Mouse (Mus musculus): Measurements from ENCODE around the gene Ttc4. TPM values are rescaled to one million over a fixed set of nuclear protein-coding genes. Genes with fewer than 3 reads are reported as not detected.

Ttc4 gene
- polyA plus RNA-seq, 1 experiment from 2014 or later = 149 TPM

- 85% methylated on average over 8 of the region's 8 CpGs for WGBS
- Histone ChIP-seq H3K4me1 (peaks cover 21% of the 10 kb centered on the region), H3K9me3 (replicated peaks) (no peaks in the 10 kb centered on the region), H3K4me3 (replicated peaks) (no peak overlapping the region), H3K27me3 (replicated peaks) (peaks cover 5% of the 10 kb centered on the region; the same call in 1 of the 2 replicates), H3K36me3 (no peaks in the 10 kb centered on the region), H3K9ac (replicated peaks) (no peak overlapping the region), H3K4me2 (no peak overlapping the region), H3K27ac (replicated peaks) (no peak overlapping the region)
- ATAC-seq (ENCODE audit: low FRiP score) = no peak
Measured at GRCm38 (mm10) chr4:106613105-106613504, 65.6 kb downstream of the Ttc4 start.

Other genes starting within 250 kb of the Ttc4 start
- gene Pcsk9, start 214.6 kb downstream of the Ttc4 start, polyA plus RNA-seq (2015; fragmentation: Nextera tagmentation; extraction: Ambion mirVana) = 0.78 and 9.0 TPM in 2 replicates
- not detected in 2 replicates for gene Bsnd, start 186.7 kb downstream of the Ttc4 start, polyA plus RNA-seq (2015; fragmentation: Nextera tagmentation; extraction: Ambion mirVana)
- gene Dhcr24, start 117.9 kb downstream of the Ttc4 start, polyA plus RNA-seq (2015; fragmentation: Nextera tagmentation; extraction: Ambion mirVana) = 4.6 and 4.8 TPM in 2 replicates
- gene Lexm, start 61.7 kb downstream of the Ttc4 start, polyA plus RNA-seq (2015; fragmentation: Nextera tagmentation; extraction: Ambion mirVana) = not detected in 2 replicates
- gene Ttc22, start 56.5 kb downstream of the Ttc4 start, polyA plus RNA-seq (2015; fragmentation: Nextera tagmentation; extraction: Ambion mirVana) = 2.0 and 2.2 TPM in 2 replicates
- gene Pars2, start 27.9 kb downstream of the Ttc4 start, polyA plus RNA-seq (2015; fragmentation: Nextera tagmentation; extraction: Ambion mirVana) = 8.8 and 10.1 TPM in 2 replicates
- 0.33 and 0.38 TPM in 2 replicates for gene Mroh7, start 52.0 kb upstream of the Ttc4 start, polyA plus RNA-seq (2015; fragmentation: Nextera tagmentation; extraction: Ambion mirVana)
- gene Fam151a, start 54.9 kb upstream of the Ttc4 start, polyA plus RNA-seq (2015; fragmentation: Nextera tagmentation; extraction: Ambion mirVana) = 0.10 TPM in 1 of 2 replicates, not detected in the other
- 2.4 and 3.1 TPM in 2 replicates for gene Acot11, start 126.1 kb upstream of the Ttc4 start, polyA plus RNA-seq (2015; fragmentation: Nextera tagmentation; extraction: Ambion mirVana)
- 118 and 130 TPM in 2 replicates for gene Ssbp3, start 231.8 kb upstream of the Ttc4 start, polyA plus RNA-seq (2015; fragmentation: Nextera tagmentation; extraction: Ambion mirVana)